Mouse (Mus musculus) midbrain, embryonic 10.5 days (tissue): ENCODE results near the gene Galm. TPM values are rescaled to one million over a fixed set of nuclear protein-coding genes. Genes with fewer than 3 reads are reported as not detected.
"Not testable (repeated sequence)": the region's sequence is repeated elsewhere in the genome, so short reads cannot be mapped to it uniquely, and the experiment has no call there.

ENCODE experiments used
- DNase-seq: peaks from one replicate; pipeline ENCODE4 v3.0.0-alpha.2; 2017; ENCODE audit warnings: low spot score
- H3K27ac ChIP-seq: fragments of 300-500 bp; sonication (generic); replicated peaks from 2 replicates; pipeline ENCODE4 v1.5.1; 2016; ENCODE audit warnings: mild to moderate bottlenecking
- H3K27me3 ChIP-seq: fragments of 300-500 bp; sonication (generic); 2 replicates; pipeline ENCODE4 v1.6.1; 2016; ENCODE audit warnings: low read depth, mild to moderate bottlenecking; ENCODE audit not compliant: poor library complexity, severe bottlenecking
- H3K36me3 ChIP-seq: fragments of 300-500 bp; sonication (generic); 2 replicates; pipeline ENCODE4 v1.6.1; 2016; ENCODE audit warnings: mild to moderate bottlenecking, moderate library complexity
- H3K4me1 ChIP-seq: fragments of 300-500 bp; sonication (generic); 2 replicates; pipeline ENCODE4 v1.6.1; 2016
- H3K4me3 ChIP-seq: fragments of 300-500 bp; sonication (generic); 2 replicates; pipeline ENCODE4 v1.5.1; 2016; ENCODE audit warnings: mild to moderate bottlenecking, moderate library complexity
- H3K9me3 ChIP-seq: fragments of 300-500 bp; sonication (generic); replicated peaks from 2 replicates; pipeline ENCODE4 v1.6.1; 2016; ENCODE audit warnings: mild to moderate bottlenecking
- WGBS: fragments of 180-500 bp; shearing (Covaris S2); methylation state at CpG from one replicate; pipeline ENCODE4 v1.1.7; 2016; 5-methylcytosine and 5-hydroxymethylcytosine counted together
- polyA plus RNA-seq: library from polyadenylated mRNA; unstranded; fragments of >200 nt; fragmentation: Nextera tagmentation; extraction: Ambion mirVana; gene quantifications from 2 replicates; pipeline ENCODE4 v1.2.1, GENCODE M21; 2016

Gene Galm
- polyA plus RNA-seq, 1 experiment from 2014 or later: 9.9 TPM

GRCm38 (mm10) chr17:80206301-80206670, 79.0 kb downstream of the Galm start:
- Histone ChIP-seq H3K27me3 (no peaks in the 10 kb centered on the region), H3K27ac (peak overlapping the region; percentile 100), H3K36me3 (peaks cover 46% of the 10 kb centered on the region), H3K4me3 (peak overlapping the region; percentile 85), H3K9me3 (no peaks in the 10 kb centered on the region), H3K4me1 (peaks cover 17% of the 10 kb centered on the region)
- WGBS: 0% methylated on average over 36 of the region's 36 CpGs
- DNase-seq: no peak

DNA sequence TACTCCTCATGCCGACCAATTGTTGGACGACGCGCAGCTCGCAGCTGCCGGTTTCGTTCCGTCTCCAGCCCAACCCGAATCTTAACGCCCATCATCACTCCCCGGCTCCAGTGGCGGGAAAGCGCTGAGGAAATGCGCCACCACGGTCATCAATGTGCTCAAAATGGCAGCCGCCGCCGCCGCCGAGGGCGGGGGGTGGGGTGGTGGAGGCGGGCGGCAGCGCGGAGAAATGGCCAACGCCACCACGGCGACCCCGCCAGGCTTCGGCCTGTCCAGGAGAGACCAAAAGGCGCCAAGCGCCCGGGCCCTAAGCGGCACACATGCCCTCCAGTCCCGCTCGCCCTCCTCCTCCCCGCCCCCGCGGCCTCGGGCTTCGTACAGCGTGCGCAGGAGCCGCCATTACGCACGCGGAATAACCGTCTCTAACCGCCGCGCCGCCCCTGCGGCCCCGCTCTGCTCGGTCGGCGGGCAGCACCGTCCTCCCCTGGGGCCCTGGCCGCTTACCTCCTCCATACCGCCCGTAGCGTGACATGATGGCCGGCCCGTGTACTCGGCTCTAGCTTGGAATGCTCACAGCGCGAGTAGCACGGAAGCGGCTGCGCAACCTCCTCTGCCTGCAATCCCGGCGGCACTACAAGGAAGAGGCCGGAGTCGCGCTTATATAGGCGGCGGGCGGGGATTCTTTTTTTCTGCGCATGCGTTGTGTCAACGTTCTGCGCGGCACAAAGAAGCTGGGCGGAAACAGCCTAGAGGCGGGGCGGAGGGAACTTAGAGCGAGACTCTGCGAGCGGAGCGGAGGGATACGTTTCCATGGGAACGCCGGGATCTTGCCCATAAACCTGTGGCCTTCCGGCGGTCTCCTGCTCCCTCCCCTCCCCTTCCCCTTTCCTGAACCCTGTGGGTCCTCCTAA, 79.7 kb downstream of the Galm start, which contains the start of the genes Srsf7 and Ttc39d:
Gene Srsf7 (minus strand): TSS at position 637 of the 911 bp plus-strand sequence.
Gene Ttc39d (plus strand): TSS at position 790 of the 911 bp plus-strand sequence.
- H3K27me3 ChIP-seq: no peaks in the 10 kb centered on the region
- H3K4me3 ChIP-seq: peak within 1 kb of the TSS; percentile 85
- H3K36me3 ChIP-seq: peaks cover 39% of the 10 kb centered on the region
- no peaks in the 10 kb centered on the region for H3K9me3 ChIP-seq
- peaks cover 17% of the 10 kb centered on the region for H3K4me1 ChIP-seq
- peak; percentile 98 for DNase-seq
- peak within 1 kb of the TSS; percentile 100 for H3K27ac ChIP-seq
- WGBS: under 1% methylated on average over 89 of the region's 95 CpGs

DNA sequence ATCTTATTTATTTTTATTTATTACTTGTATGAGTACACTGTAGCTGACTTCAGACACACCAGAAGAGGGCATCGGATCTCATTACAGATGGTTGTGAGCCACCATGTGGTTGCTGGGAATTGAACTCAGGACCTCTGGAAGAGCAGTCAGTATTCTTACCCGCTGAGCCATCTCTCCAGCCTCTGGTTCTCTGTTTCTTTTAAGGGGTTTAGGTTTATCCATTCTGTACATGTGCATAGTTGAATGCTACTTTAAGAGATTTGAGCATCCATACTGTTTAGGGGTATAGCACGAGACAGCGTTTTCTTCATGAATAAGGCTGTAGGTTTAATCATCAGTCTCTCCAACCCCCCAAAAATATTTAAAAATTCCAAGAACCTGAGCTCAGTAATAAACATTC, 86.7 kb downstream of the Galm start:
- H3K4me3 ChIP-seq, H3K4me1 ChIP-seq, H3K9me3 ChIP-seq, H3K36me3 ChIP-seq, DNase-seq, H3K27me3 ChIP-seq, H3K27ac ChIP-seq: not testable (repeated sequence)
- WGBS: 90% methylated on average over 4 of the region's 4 CpGs

GRCm38 (mm10) chr17:80220131-80220530, 92.9 kb downstream of the Galm start:
- H3K9me3 ChIP-seq: no peaks in the 10 kb centered on the region
- DNase-seq: no peak
- no peaks in the 10 kb centered on the region for H3K27me3 ChIP-seq
- peaks cover 4% of the 10 kb centered on the region for H3K4me1 ChIP-seq
- 74% methylated on average over 2 of the region's 2 CpGs for whole genome bisulfite sequencing
- no peak overlapping the region for H3K4me3 ChIP-seq
- H3K36me3 ChIP-seq: no peaks in the 10 kb centered on the region
- H3K27ac ChIP-seq: no peak overlapping the region

DNA sequence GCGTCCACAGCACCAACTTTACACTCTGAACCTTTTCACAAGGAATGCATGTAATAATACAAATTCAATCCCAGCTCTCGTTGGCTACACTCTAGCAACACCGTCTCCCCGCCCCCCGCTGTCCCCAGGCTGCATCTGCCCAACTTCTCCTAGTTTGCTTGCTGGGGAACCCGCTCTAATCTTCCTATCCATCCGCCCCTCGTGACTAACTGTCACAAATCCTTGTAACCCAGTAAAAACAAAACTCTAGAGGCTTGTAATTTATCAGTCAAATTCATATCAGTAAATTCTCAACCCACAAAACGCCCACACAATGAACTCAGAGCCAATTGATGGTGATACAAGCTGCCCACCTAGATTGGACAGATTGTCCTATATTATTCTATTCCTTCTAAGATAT, 93.9 kb downstream of the Galm start:
- Histone ChIP-seq H3K9me3 (no peaks in the 10 kb centered on the region), H3K27me3 (no peaks in the 10 kb centered on the region), H3K4me3 (no peak overlapping the region), H3K4me1 (peaks cover 5% of the 10 kb centered on the region), H3K36me3 (0 out of 2 replicates have a peak, but pooled peaks cover under 1% of the 10 kb centered on the region), H3K27ac (no peak overlapping the region)
- DNase-seq: no peak
- WGBS: 74% methylated on average over 9 of the region's 9 CpGs

- WGBS: 75% methylated on average over 3 of the region's 3 CpGs
- Histone ChIP-seq H3K4me3 (no peak overlapping the region), H3K36me3 (0 out of 2 replicates have a peak, but pooled peaks cover 7% of the 10 kb centered on the region), H3K9me3 (no peaks in the 10 kb centered on the region), H3K4me1 (peaks cover 5% of the 10 kb centered on the region), H3K27me3 (no peaks in the 10 kb centered on the region), H3K27ac (no peak overlapping the region)
- no peak for DNase-seq
Measured at GRCm38 (mm10) chr17:80221890-80222628, 94.8 kb downstream of the Galm start.

DNA sequence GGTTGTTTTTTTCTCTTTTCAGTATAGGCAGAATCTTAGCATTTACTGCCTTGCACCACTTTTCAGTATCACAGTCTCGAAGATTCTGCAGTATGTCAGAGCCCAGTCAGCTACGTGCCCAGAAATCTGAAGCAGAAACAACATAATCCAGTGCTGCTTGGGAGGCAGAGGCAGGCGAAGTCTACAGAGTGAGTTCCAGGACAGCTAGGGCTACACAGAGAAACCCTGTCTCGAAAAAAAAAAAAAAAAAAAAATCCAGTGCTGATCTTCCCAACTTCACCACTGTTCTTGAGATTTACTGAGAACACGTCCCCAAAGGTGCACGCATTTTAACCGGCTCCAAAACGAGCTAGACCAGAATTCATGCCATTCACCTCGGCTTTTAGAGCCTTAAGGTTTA, 96.6 kb downstream of the Galm start:
- peak overlapping the region; percentile 64 for H3K4me3 ChIP-seq
- peaks cover 25% of the 10 kb centered on the region for H3K36me3 ChIP-seq
- H3K27ac ChIP-seq: peak overlapping the region; percentile 90
- DNase-seq: no peak
- no peaks in the 10 kb centered on the region for H3K27me3 ChIP-seq
- H3K4me1 ChIP-seq: peaks cover 5% of the 10 kb centered on the region
- H3K9me3 ChIP-seq: no peaks in the 10 kb centered on the region
- WGBS: 17% methylated on average over 9 of the region's 9 CpGs

- no peaks in the 10 kb centered on the region for H3K27me3 ChIP-seq
- peaks cover 5% of the 10 kb centered on the region for H3K4me1 ChIP-seq
- peak; percentile 89 for DNase-seq
- under 1% methylated on average over 33 of the region's 33 CpGs for WGBS
- H3K9me3 ChIP-seq: no peaks in the 10 kb centered on the region
- H3K36me3 ChIP-seq: peaks cover 32% of the 10 kb centered on the region
- peak within 1 kb of the TSS; percentile 64 for H3K4me3 ChIP-seq
- peak within 1 kb of the TSS; percentile 90 for H3K27ac ChIP-seq
Measured at GRCm38 (mm10) chr17:80224326-80225116, 97.2 kb downstream of the Galm start, which contains the start of gene Gemin6. Gene Gemin6 (plus strand): TSS chr17:80224441.

- not testable (repeated sequence) for H3K27me3 ChIP-seq, H3K9me3 ChIP-seq, H3K4me1 ChIP-seq, DNase-seq
- Histone ChIP-seq H3K36me3 (peaks cover 32% of the 10 kb centered on the region), H3K27ac (peak overlapping the region; percentile 90), H3K4me3 (peak overlapping the region; percentile 64)
- 62% methylated on average over 5 of the region's 5 CpGs for WGBS
Measured at GRCm38 (mm10) chr17:80225142-80225541, 97.9 kb downstream of the Galm start.

GRCm38 (mm10) chr17:80229396-80229795, 102.1 kb downstream of the Galm start:
- DNase-seq: no peak
- Histone ChIP-seq H3K9me3 (no peaks in the 10 kb centered on the region), H3K4me1 (peaks cover 5% of the 10 kb centered on the region), H3K27ac (no peak overlapping the region), H3K4me3 (no peak overlapping the region), H3K36me3 (peaks cover 45% of the 10 kb centered on the region), H3K27me3 (no peaks in the 10 kb centered on the region)
- 96% methylated on average over 2 of the region's 2 CpGs for WGBS

DNA sequence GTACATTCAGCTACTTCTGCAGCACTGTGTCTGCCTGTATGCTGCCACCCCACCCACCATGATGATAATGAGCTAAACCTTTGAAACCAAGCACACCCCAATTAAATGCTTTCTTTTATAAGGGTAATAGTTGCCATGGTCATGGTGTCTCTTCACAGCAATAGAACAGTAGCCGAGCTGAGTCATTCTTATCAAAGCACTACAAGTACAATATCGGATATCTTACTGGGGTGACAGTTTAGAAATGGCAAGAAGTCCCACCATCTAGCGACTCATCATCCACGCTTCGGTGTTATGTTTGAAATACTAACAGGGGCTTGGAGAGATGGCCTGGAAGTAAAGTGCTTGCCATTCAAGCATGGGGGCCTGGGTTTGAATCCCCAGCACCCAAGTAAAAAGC, 106.6 kb downstream of the Galm start:
- WGBS: 95% methylated on average over 5 of the region's 5 CpGs
- Histone ChIP-seq H3K27ac (no peak overlapping the region), H3K4me1 (no peaks in the 10 kb centered on the region), H3K27me3 (no peaks in the 10 kb centered on the region), H3K9me3 (no peaks in the 10 kb centered on the region), H3K4me3 (no peak overlapping the region), H3K36me3 (peaks cover 47% of the 10 kb centered on the region)
- DNase-seq: no peak

DNA sequence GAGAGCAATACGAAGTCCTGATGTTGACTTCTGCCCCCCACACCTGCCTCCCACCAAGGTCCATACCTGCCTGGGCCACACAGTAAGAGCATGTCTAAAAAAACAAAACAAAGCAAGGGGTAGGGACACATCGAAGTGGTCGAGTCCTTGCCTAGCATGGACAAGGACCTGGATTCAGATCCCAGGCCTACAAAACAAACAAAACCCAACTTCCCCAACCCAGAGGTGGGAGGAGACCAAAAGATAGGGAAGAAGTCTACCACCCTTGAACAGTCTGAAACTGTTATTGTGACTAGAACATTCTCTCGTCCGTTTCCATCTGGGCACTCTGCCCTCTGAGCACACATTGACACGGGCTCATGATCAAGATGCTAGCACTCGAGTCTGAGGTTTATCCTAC, 107.1 kb downstream of the Galm start:
- 90% methylated on average over 7 of the region's 7 CpGs for WGBS
- Histone ChIP-seq H3K4me1 (no peaks in the 10 kb centered on the region), H3K36me3 (peaks cover 47% of the 10 kb centered on the region), H3K27ac (no peak overlapping the region), H3K27me3 (no peaks in the 10 kb centered on the region), H3K4me3 (no peak overlapping the region), H3K9me3 (no peaks in the 10 kb centered on the region)
- DNase-seq: no peak
